Mouse (Mus musculus): ENCODE data around the gene 9630041A04Rik. TPM values are rescaled to one million over a fixed set of nuclear protein-coding genes. Genes with fewer than 3 reads are reported as not detected.

The 9630041A04Rik gene
- polyA plus RNA-seq, 1 experiment from 2014 or later = not detected

DNA sequence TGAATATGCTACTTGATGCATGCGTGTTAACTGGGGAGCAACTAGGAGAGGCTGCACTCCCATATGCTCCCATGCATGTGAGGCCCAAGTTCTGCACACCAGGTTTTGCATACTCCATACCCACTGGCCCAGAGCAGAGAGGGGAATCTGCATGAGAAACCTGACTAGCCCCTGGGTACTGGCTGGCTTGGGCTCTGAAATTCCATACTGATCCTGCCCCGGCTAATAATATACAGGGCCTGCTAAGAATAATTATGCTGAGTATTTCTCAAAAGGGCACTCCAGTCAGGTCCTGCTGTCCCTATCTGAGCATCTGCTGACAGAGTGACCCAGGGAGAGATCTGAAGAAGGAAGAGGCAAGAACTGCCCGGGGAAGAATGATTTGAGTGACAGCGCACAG is 92.9 kb downstream of the 9630041A04Rik start:
- no peaks in the 10 kb centered on the region for H3K36me3 ChIP-seq
- 0 out of 2 replicates have a peak, but pooled peaks cover 7% of the 10 kb centered on the region for H3K27me3 ChIP-seq (replicated peaks)
- ATAC-seq (ENCODE audit: extremely low read depth, insufficient number of reproducible peaks, low FRiP score, low TSS enrichment) = no peak
- H3K27ac ChIP-seq (replicated peaks) = no peak overlapping the region
- H3K9me3 ChIP-seq = no peaks in the 10 kb centered on the region
- no peak overlapping the region for H3K4me2 ChIP-seq
- H3K4me3 ChIP-seq = no peak overlapping the region
- no peak overlapping the region for H3K9ac ChIP-seq
- no peaks in the 10 kb centered on the region for H3K4me1 ChIP-seq
- 68% methylated on average over 4 of the region's 4 CpGs for WGBS

DNA sequence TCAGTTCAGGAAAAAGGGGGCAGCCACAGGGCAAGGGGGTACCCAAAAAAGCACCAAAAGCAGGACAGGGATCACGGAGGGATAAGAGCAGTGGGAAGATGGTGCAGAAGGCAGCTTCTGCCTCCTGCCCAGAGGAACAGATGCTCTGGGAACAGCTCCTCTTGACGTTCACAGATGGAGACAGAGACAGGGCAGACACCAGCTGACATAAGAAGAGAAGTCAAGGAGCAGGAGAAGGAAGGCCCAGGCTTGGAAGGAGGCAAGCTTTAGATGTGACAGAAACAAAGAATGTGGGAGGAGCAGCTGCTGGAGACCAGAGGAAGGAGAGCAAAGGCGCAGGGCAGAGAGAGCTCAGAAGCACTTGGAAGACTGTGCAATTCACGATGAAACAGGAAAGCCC is 94.6 kb downstream of the 9630041A04Rik start:
- 0 out of 2 replicates have a peak, but pooled peaks cover 7% of the 10 kb centered on the region for H3K27me3 ChIP-seq (replicated peaks)
- no peaks in the 10 kb centered on the region for H3K4me1 ChIP-seq
- no peak overlapping the region for H3K9ac ChIP-seq
- WGBS = 31% methylated on average over 4 of the region's 4 CpGs
- H3K4me2 ChIP-seq = no peak overlapping the region
- H3K9me3 ChIP-seq = no peaks in the 10 kb centered on the region
- no peak for ATAC-seq (ENCODE audit: extremely low read depth, insufficient number of reproducible peaks, low FRiP score, low TSS enrichment)
- no peak overlapping the region for H3K4me3 ChIP-seq
- H3K36me3 ChIP-seq = no peaks in the 10 kb centered on the region
- no peak overlapping the region for H3K27ac ChIP-seq (replicated peaks)

DNA sequence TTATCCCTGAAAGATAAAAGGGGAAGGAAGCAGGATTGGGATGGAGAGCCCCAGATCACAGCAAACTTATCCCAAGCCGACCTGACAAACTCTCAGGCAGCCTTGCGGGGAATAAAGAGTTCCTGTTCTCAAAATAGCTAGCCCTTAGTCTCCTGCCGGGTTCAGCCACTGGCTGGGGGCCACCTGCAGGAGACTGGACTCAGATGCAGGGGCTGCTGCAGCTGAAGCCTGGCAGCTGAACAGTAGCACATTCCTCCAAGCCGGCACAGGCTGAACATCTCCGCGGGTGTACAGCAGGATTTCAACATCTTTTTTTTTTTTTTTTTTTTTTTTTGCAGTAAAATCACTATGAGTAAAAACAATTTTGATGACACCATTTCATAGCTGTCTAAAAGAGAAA is 110.2 kb downstream of the 9630041A04Rik start:
- Histone ChIP-seq H3K4me2 (peak overlapping the region; percentile 18; the same call in 1 of the 2 replicates), H3K36me3 (no peaks in the 10 kb centered on the region), H3K4me3 (no peak overlapping the region), H3K9me3 (no peaks in the 10 kb centered on the region), H3K27ac (replicated peaks) (no peak overlapping the region), H3K27me3 (replicated peaks) (0 out of 2 replicates have a peak, but pooled peaks cover 14% of the 10 kb centered on the region), H3K4me1 (peaks cover 4% of the 10 kb centered on the region; the same call in 1 of the 2 replicates), H3K9ac (no peak overlapping the region)
- 18% methylated on average over 6 of the region's 6 CpGs for WGBS
- ATAC-seq (ENCODE audit: extremely low read depth, insufficient number of reproducible peaks, low FRiP score, low TSS enrichment) = no peak

DNA sequence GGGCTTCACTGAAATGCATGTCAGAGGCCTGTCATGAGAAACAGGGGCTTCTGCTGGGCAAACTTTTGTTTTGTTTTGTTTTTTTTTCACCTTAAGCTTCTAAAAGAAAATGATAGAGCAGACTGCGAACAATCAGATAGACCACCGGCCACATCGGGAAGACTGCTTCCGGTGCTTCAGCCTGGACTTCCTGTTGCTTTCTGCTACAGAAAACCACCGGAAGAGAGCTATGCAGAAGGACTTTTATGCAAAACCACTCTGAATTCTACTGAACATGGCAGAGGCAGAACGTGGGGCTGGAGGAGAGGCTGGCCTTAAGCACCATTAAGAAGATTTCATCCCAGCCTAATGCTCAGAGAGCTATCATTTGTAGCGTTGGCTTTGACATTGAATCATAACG is 110.7 kb downstream of the 9630041A04Rik start:
- peak overlapping the region; percentile 18; the same call in 1 of the 2 replicates for H3K4me2 ChIP-seq
- peaks cover 4% of the 10 kb centered on the region; the same call in 1 of the 2 replicates for H3K4me1 ChIP-seq
- H3K27ac ChIP-seq (replicated peaks) = no peak overlapping the region
- 67% methylated on average over 8 of the region's 8 CpGs for WGBS
- no peaks in the 10 kb centered on the region for H3K9me3 ChIP-seq
- no peak overlapping the region for H3K4me3 ChIP-seq
- H3K27me3 ChIP-seq (replicated peaks) = 0 out of 2 replicates have a peak, but pooled peaks cover 15% of the 10 kb centered on the region
- no peaks in the 10 kb centered on the region for H3K36me3 ChIP-seq
- no peak overlapping the region for H3K9ac ChIP-seq
- ATAC-seq (ENCODE audit: extremely low read depth, insufficient number of reproducible peaks, low FRiP score, low TSS enrichment) = no peak

DNA sequence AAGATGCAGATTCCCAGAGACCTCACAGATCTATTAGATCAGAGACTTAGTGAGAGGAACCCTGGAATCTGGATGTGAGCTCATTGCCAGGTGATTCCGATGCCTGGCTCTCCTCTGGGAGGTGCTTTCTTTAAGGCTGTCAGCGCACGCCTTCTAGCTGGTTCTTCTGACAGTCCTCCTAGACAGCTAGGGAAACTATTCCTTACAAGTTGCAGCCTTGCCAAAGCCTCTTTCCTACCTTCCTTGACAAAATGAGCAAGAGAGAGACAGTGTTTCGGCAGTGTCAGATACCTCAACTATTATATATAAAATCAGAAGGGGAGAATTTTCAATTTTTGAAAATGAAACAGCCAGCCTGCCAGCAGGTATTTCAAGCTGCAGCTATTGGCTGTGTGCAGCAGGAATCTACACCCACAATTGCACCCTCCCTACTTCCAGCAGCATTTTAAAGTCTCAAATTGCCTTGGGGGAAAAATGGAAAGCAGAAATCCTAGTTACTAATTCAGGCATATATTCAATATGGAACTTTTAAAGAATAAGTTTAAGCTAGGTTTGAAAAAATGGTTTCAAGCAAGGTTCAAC is 115.3 kb downstream of the 9630041A04Rik start:
- H3K36me3 ChIP-seq = no peaks in the 10 kb centered on the region
- no peak overlapping the region for H3K4me2 ChIP-seq
- 77% methylated on average over 4 of the region's 4 CpGs for WGBS
- H3K9ac ChIP-seq = no peak overlapping the region
- H3K27ac ChIP-seq (replicated peaks) = no peak overlapping the region
- no peaks in the 10 kb centered on the region for H3K4me1 ChIP-seq
- H3K9me3 ChIP-seq = no peaks in the 10 kb centered on the region
- no peak for ATAC-seq (ENCODE audit: extremely low read depth, insufficient number of reproducible peaks, low FRiP score, low TSS enrichment)
- no peak overlapping the region for H3K4me3 ChIP-seq
- H3K27me3 ChIP-seq (replicated peaks) = 0 out of 2 replicates have a peak, but pooled peaks cover 5% of the 10 kb centered on the region

DNA sequence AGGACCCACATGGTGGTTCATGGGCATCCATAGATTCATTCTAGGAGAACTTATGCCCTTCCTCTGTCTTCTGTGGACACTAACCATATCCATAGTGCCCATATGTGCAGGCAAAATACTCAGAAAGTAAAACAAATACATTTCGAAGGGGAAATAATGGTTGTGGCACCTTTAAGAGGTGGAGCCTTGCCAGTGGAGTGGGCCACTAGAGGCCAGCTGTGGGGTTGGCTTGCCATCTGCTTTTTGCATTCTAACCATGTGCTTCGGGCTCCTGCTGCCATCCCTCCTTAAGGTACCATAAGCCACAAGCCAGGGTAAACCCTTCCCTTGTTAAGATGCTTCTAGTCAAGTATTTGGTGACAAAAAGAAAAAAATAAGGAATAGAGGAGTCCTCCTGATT is 119.5 kb downstream of the 9630041A04Rik start:
- Histone ChIP-seq H3K9ac (no peak overlapping the region), H3K27ac (replicated peaks) (no peak overlapping the region), H3K9me3 (no peaks in the 10 kb centered on the region), H3K36me3 (no peaks in the 10 kb centered on the region), H3K27me3 (replicated peaks) (0 out of 2 replicates have a peak, but pooled peaks cover 5% of the 10 kb centered on the region), H3K4me2 (no peak overlapping the region), H3K4me1 (no peaks in the 10 kb centered on the region), H3K4me3 (no peak overlapping the region)
- WGBS = 75% methylated on average over 2 of the region's 2 CpGs
- no peak for ATAC-seq (ENCODE audit: extremely low read depth, insufficient number of reproducible peaks, low FRiP score, low TSS enrichment)

DNA sequence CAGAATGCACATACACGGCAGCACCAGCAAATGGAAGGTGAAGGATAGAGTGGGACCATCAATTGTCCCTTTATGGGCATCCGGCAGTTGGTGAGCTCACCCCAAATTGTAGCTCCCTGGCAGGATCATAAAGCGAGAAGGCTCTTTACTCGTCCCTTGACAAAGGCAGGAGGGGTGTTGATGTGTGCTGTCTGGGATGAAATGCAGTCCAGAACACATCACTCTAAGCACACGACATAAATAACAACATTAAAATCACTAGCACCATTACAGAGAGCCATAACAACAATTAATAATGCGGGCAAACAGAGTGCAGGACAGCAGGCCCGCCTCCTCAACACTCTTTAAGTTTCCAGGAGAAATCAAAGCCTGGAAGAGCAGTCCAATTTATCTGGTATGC is 120.7 kb downstream of the 9630041A04Rik start:
- Histone ChIP-seq H3K4me3 (no peak overlapping the region), H3K9me3 (no peaks in the 10 kb centered on the region), H3K27me3 (replicated peaks) (0 out of 2 replicates have a peak, but pooled peaks cover 4% of the 10 kb centered on the region), H3K27ac (replicated peaks) (no peak overlapping the region), H3K36me3 (no peaks in the 10 kb centered on the region), H3K4me2 (no peak overlapping the region), H3K9ac (no peak overlapping the region), H3K4me1 (no peaks in the 10 kb centered on the region)
- WGBS = 64% methylated on average over 7 of the region's 7 CpGs
- ATAC-seq (ENCODE audit: extremely low read depth, insufficient number of reproducible peaks, low FRiP score, low TSS enrichment) = no peak

DNA sequence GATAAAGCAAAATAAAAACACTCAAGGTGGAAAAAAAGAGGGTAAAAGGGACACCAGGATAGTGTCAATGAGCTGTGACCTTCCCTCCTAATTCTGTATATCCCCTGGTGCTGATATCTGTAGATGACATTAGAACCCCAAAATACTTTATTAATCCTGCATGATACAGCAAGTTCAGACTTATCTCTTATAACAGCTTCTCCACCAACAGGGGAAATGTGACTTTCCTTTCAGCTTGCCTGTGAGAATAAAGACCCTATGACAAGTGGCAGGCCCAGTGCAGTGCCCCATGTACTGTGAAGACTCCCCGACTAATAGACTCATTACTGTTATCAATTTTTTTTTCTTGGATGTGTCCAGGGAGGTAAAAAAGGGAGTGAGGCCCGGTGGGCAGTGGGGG is 125.3 kb downstream of the 9630041A04Rik start:
- Histone ChIP-seq H3K9ac (no peak overlapping the region), H3K27me3 (replicated peaks) (peaks cover 41% of the 10 kb centered on the region), H3K36me3 (no peaks in the 10 kb centered on the region), H3K4me2 (no peak overlapping the region), H3K4me3 (no peak overlapping the region), H3K4me1 (no peaks in the 10 kb centered on the region), H3K27ac (replicated peaks) (no peak overlapping the region), H3K9me3 (no peaks in the 10 kb centered on the region)
- no peak for ATAC-seq (ENCODE audit: extremely low read depth, insufficient number of reproducible peaks, low FRiP score, low TSS enrichment)
- 63% methylated on average over 2 of the region's 2 CpGs for WGBS

DNA sequence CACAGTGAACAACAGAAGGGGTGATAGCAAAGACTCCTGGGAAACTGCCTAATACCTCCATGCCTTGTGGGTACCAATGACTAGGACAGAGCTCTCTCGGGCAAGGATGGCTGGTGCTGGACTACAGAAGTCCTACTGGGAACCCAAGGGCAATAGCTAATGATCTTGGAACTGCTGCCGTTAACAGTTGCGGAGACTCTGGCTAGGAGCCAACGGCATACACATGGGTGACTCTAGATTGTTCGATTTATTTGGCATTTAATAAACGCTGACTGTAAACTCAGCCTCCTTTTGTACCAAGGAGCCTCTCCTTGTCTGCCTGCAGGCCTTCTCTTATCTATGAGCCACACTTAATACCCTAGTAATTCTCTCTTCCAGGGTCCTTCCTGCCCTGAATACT is 128.4 kb downstream of the 9630041A04Rik start:
- Histone ChIP-seq H3K9ac (no peak overlapping the region), H3K4me2 (no peak overlapping the region), H3K36me3 (no peaks in the 10 kb centered on the region), H3K27ac (replicated peaks) (no peak overlapping the region), H3K27me3 (replicated peaks) (peaks cover 71% of the 10 kb centered on the region), H3K9me3 (no peaks in the 10 kb centered on the region), H3K4me1 (peaks cover 4% of the 10 kb centered on the region; the same call in 1 of the 2 replicates), H3K4me3 (no peak overlapping the region)
- ATAC-seq (ENCODE audit: extremely low read depth, insufficient number of reproducible peaks, low FRiP score, low TSS enrichment) = no peak
- WGBS = 75% methylated on average over 6 of the region's 6 CpGs

DNA sequence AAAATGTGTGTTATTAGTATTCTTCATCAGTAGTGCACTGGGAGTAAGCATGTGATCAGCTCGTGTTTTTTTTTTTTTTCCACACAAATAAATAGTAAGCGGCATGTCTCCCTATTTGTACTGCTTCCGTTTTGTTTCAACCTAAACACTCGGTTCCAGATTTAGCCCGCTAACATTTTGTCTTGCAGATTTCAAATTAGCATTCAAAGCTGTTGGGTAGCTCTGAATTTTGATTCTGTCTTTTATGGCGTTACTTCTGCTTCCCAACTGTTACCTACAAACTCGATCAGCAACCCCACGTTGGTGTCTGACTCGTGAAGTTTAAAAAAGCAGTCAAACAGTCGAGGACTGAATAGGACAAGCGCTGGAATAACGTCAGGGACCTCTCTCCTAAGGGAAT is 129.2 kb downstream of the 9630041A04Rik start:
- ATAC-seq (ENCODE audit: extremely low read depth, insufficient number of reproducible peaks, low FRiP score, low TSS enrichment) = no peak

More for the DNA sequence above, 129.2 kb downstream of the 9630041A04Rik start:
- Histone ChIP-seq H3K27ac (replicated peaks) (no peak overlapping the region), H3K9ac (no peak overlapping the region), H3K4me3 (no peak overlapping the region), H3K4me1 (peaks cover 12% of the 10 kb centered on the region), H3K4me2 (no peak overlapping the region), H3K27me3 (replicated peaks) (peaks cover 76% of the 10 kb centered on the region), H3K36me3 (no peaks in the 10 kb centered on the region), H3K9me3 (no peaks in the 10 kb centered on the region)
- WGBS = 79% methylated on average over 12 of the region's 12 CpGs

All from heart, embryonic 13.5 days (tissue).